Mouse (Mus musculus): ENCODE data around the gene Immp2l. TPM values are rescaled to one million over a fixed set of nuclear protein-coding genes. Genes with fewer than 3 reads are reported as not detected.
A peak's percentile ranks its signal among the peaks of the same experiment; 100 is the strongest.

The Immp2l gene
- polyA plus RNA-seq, 1 experiment from 2014 or later, result 6.3 TPM

- no peak overlapping the region for H3K27ac ChIP-seq (ENCODE audit: low read depth, low read length)
- H3K4me2 ChIP-seq (ENCODE audit: low read length), result no peak overlapping the region
- WGBS, result 83% methylated on average over 5 of the region's 5 CpGs
- no peak for ATAC-seq
- no peaks in the 10 kb centered on the region for H3K4me1 ChIP-seq (ENCODE audit: control insufficient read depth, insufficient read depth, low read length)
- DNase-seq (ENCODE audit: low spot score), result no peak
- no peak overlapping the region for H3K4me3 ChIP-seq (ENCODE audit: low read depth, low read length)
- no peaks in the 10 kb centered on the region for H3K36me3 ChIP-seq (ENCODE audit: control insufficient read depth, insufficient read depth, low read length)
- H3K9ac ChIP-seq (ENCODE audit: low read length), result no peak overlapping the region
- no peaks in the 10 kb centered on the region for H3K9me3 ChIP-seq (replicated peaks; ENCODE audit: control insufficient read depth, low read length)
- no peaks in the 10 kb centered on the region for H3K27me3 ChIP-seq (replicated peaks; ENCODE audit: control insufficient read depth, insufficient read depth, low read length)
These were observed 15.9 kb downstream of the Immp2l start for GRCm38 (mm10) chr12:41039834-41040233.

- no peak for DNase-seq (ENCODE audit: low spot score)
- H3K9ac ChIP-seq (ENCODE audit: low read length), result no peak overlapping the region
- 81% methylated on average over 2 of the region's 2 CpGs for WGBS
- no peaks in the 10 kb centered on the region for H3K27me3 ChIP-seq (replicated peaks; ENCODE audit: control insufficient read depth, insufficient read depth, low read length)
- H3K4me2 ChIP-seq (ENCODE audit: low read length), result no peak overlapping the region
- no peaks in the 10 kb centered on the region for H3K9me3 ChIP-seq (replicated peaks; ENCODE audit: control insufficient read depth, low read length)
- no peaks in the 10 kb centered on the region for H3K36me3 ChIP-seq (ENCODE audit: control insufficient read depth, insufficient read depth, low read length)
- H3K4me3 ChIP-seq (ENCODE audit: low read depth, low read length), result no peak overlapping the region
- H3K27ac ChIP-seq (ENCODE audit: low read depth, low read length), result no peak overlapping the region
- no peaks in the 10 kb centered on the region for H3K4me1 ChIP-seq (ENCODE audit: control insufficient read depth, insufficient read depth, low read length)
- no peak for ATAC-seq
These were observed 17.8 kb downstream of the Immp2l start for GRCm38 (mm10) chr12:41041737-41042136.

GRCm38 (mm10) chr12:41044493-41045132, 20.7 kb downstream of the Immp2l start:
- Histone ChIP-seq H3K9ac (ENCODE audit: low read length) (no peak overlapping the region), H3K27ac (ENCODE audit: low read depth, low read length) (no peak overlapping the region), H3K27me3 (replicated peaks; ENCODE audit: control insufficient read depth, insufficient read depth, low read length) (no peaks in the 10 kb centered on the region), H3K4me2 (ENCODE audit: low read length) (no peak overlapping the region), H3K4me1 (ENCODE audit: control insufficient read depth, insufficient read depth, low read length) (no peaks in the 10 kb centered on the region), H3K9me3 (replicated peaks; ENCODE audit: control insufficient read depth, low read length) (no peaks in the 10 kb centered on the region), H3K36me3 (ENCODE audit: control insufficient read depth, insufficient read depth, low read length) (no peaks in the 10 kb centered on the region), H3K4me3 (ENCODE audit: low read depth, low read length) (no peak overlapping the region)
- ATAC-seq (no peak), DNase-seq (ENCODE audit: low spot score) (no peak)
- WGBS, result 88% methylated on average over 12 of the region's 12 CpGs

GRCm38 (mm10) chr12:41047085-41047766, 23.3 kb downstream of the Immp2l start:
- H3K4me2 ChIP-seq (ENCODE audit: low read length), result no peak overlapping the region
- no peaks in the 10 kb centered on the region for H3K4me1 ChIP-seq (ENCODE audit: control insufficient read depth, insufficient read depth, low read length)
- no peaks in the 10 kb centered on the region for H3K9me3 ChIP-seq (replicated peaks; ENCODE audit: control insufficient read depth, low read length)
- ATAC-seq, result no peak
- no peak overlapping the region for H3K4me3 ChIP-seq (ENCODE audit: low read depth, low read length)
- H3K27me3 ChIP-seq (replicated peaks; ENCODE audit: control insufficient read depth, insufficient read depth, low read length), result no peaks in the 10 kb centered on the region
- H3K27ac ChIP-seq (ENCODE audit: low read depth, low read length), result no peak overlapping the region
- 93% methylated on average over 12 of the region's 12 CpGs for WGBS
- no peak for DNase-seq (ENCODE audit: low spot score)
- no peaks in the 10 kb centered on the region for H3K36me3 ChIP-seq (ENCODE audit: control insufficient read depth, insufficient read depth, low read length)
- H3K9ac ChIP-seq (ENCODE audit: low read length), result no peak overlapping the region

GRCm38 (mm10) chr12:41050945-41051344, 27.1 kb downstream of the Immp2l start:
- Histone ChIP-seq H3K9me3 (replicated peaks; ENCODE audit: control insufficient read depth, low read length) (no peaks in the 10 kb centered on the region), H3K27ac (ENCODE audit: low read depth, low read length) (no peak overlapping the region), H3K4me2 (ENCODE audit: low read length) (no peak overlapping the region), H3K9ac (ENCODE audit: low read length) (no peak overlapping the region), H3K4me1 (ENCODE audit: control insufficient read depth, insufficient read depth, low read length) (no peaks in the 10 kb centered on the region), H3K36me3 (ENCODE audit: control insufficient read depth, insufficient read depth, low read length) (no peaks in the 10 kb centered on the region), H3K27me3 (replicated peaks; ENCODE audit: control insufficient read depth, insufficient read depth, low read length) (no peaks in the 10 kb centered on the region), H3K4me3 (ENCODE audit: low read depth, low read length) (no peak overlapping the region)
- DNase-seq (ENCODE audit: low spot score) (no peak), ATAC-seq (no peak)
- WGBS, result 88% methylated on average over 5 of the region's 5 CpGs

- H3K4me1 ChIP-seq (ENCODE audit: control insufficient read depth, insufficient read depth, low read length), result no peaks in the 10 kb centered on the region
- no peak overlapping the region for H3K27ac ChIP-seq (ENCODE audit: low read depth, low read length)
- no peak for DNase-seq (ENCODE audit: low spot score)
- H3K9me3 ChIP-seq (replicated peaks; ENCODE audit: control insufficient read depth, low read length), result no peaks in the 10 kb centered on the region
- H3K36me3 ChIP-seq (ENCODE audit: control insufficient read depth, insufficient read depth, low read length), result no peaks in the 10 kb centered on the region
- H3K4me2 ChIP-seq (ENCODE audit: low read length), result no peak overlapping the region
- H3K27me3 ChIP-seq (replicated peaks; ENCODE audit: control insufficient read depth, insufficient read depth, low read length), result no peaks in the 10 kb centered on the region
- no peak overlapping the region for H3K4me3 ChIP-seq (ENCODE audit: low read depth, low read length)
- ATAC-seq, result no peak
- no peak overlapping the region for H3K9ac ChIP-seq (ENCODE audit: low read length)
- 80% methylated on average over 3 of the region's 3 CpGs for WGBS
These were observed 29.0 kb downstream of the Immp2l start for GRCm38 (mm10) chr12:41052897-41053296.

GRCm38 (mm10) chr12:41054006-41054791, 30.3 kb downstream of the Immp2l start:
- Histone ChIP-seq H3K9me3 (replicated peaks; ENCODE audit: control insufficient read depth, low read length) (no peaks in the 10 kb centered on the region), H3K36me3 (ENCODE audit: control insufficient read depth, insufficient read depth, low read length) (no peaks in the 10 kb centered on the region), H3K27ac (ENCODE audit: low read depth, low read length) (no peak overlapping the region), H3K9ac (ENCODE audit: low read length) (no peak overlapping the region), H3K4me2 (ENCODE audit: low read length) (no peak overlapping the region), H3K4me3 (ENCODE audit: low read depth, low read length) (no peak overlapping the region), H3K4me1 (ENCODE audit: control insufficient read depth, insufficient read depth, low read length) (no peaks in the 10 kb centered on the region), H3K27me3 (replicated peaks; ENCODE audit: control insufficient read depth, insufficient read depth, low read length) (no peaks in the 10 kb centered on the region)
- ATAC-seq (peak; percentile 50; the same call in 1 of the 2 replicates), DNase-seq (ENCODE audit: low spot score) (peak; percentile 23)
- 59% methylated on average over 11 of the region's 11 CpGs for WGBS

GRCm38 (mm10) chr12:41055941-41056340, 32.1 kb downstream of the Immp2l start:
- ATAC-seq (no peak), DNase-seq (ENCODE audit: low spot score) (no peak)
- H3K4me2 ChIP-seq (ENCODE audit: low read length), result no peak overlapping the region
- H3K4me3 ChIP-seq (ENCODE audit: low read depth, low read length), result no peak overlapping the region
- no peaks in the 10 kb centered on the region for H3K9me3 ChIP-seq (replicated peaks; ENCODE audit: control insufficient read depth, low read length)
- H3K36me3 ChIP-seq (ENCODE audit: control insufficient read depth, insufficient read depth, low read length), result no peaks in the 10 kb centered on the region
- no peaks in the 10 kb centered on the region for H3K27me3 ChIP-seq (replicated peaks; ENCODE audit: control insufficient read depth, insufficient read depth, low read length)
- H3K9ac ChIP-seq (ENCODE audit: low read length), result no peak overlapping the region
- H3K27ac ChIP-seq (ENCODE audit: low read depth, low read length), result no peak overlapping the region
- H3K4me1 ChIP-seq (ENCODE audit: control insufficient read depth, insufficient read depth, low read length), result no peaks in the 10 kb centered on the region

- no peak for ATAC-seq
- 92% methylated on average over 3 of the region's 3 CpGs for WGBS
These were observed 39.4 kb downstream of the Immp2l start for GRCm38 (mm10) chr12:41063281-41063680.

More at GRCm38 (mm10) chr12:41063281-41063680, 39.4 kb downstream of the Immp2l start:
- H3K4me3 ChIP-seq (ENCODE audit: low read depth, low read length), result no peak overlapping the region
- no peak overlapping the region for H3K4me2 ChIP-seq (ENCODE audit: low read length)
- no peaks in the 10 kb centered on the region for H3K9me3 ChIP-seq (replicated peaks; ENCODE audit: control insufficient read depth, low read length)
- no peaks in the 10 kb centered on the region for H3K4me1 ChIP-seq (ENCODE audit: control insufficient read depth, insufficient read depth, low read length)
- no peak for DNase-seq (ENCODE audit: low spot score)
- H3K9ac ChIP-seq (ENCODE audit: low read length), result no peak overlapping the region
- H3K27ac ChIP-seq (ENCODE audit: low read depth, low read length), result no peak overlapping the region
- no peaks in the 10 kb centered on the region for H3K27me3 ChIP-seq (replicated peaks; ENCODE audit: control insufficient read depth, insufficient read depth, low read length)
- no peaks in the 10 kb centered on the region for H3K36me3 ChIP-seq (ENCODE audit: control insufficient read depth, insufficient read depth, low read length)

Data from forebrain, embryonic 14.5 days (tissue).